Mouse (Mus musculus) mesoderm, embryonic 11.5 days (tissue): ENCODE data around the gene Garnl3.

ENCODE experiments used
- DNase-seq: peaks from one replicate; pipeline ENCODE4 v3.0.0-alpha.2; 2012; ENCODE audit warnings: low read depth, low spot score

Garnl3 gene

GRCm38 (mm10) chr2:32938741-32939140, 192.7 kb downstream of the Garnl3 start:
- DNase-seq, result no peak
